Mouse (Mus musculus): ENCODE measurements at regions not wholly inside any gene's neighbourhood (a gene's known extent, or its start where the extent isn't known, plus 50 kb on each side); places are given as distances from the start of the nearest gene placed in this dataset.

GRCm38 (mm10) chr5:46021398-46022046, 164.1 kb upstream of the Lcorl start:
- no peaks in the 10 kb centered on the region for H3K36me3 ChIP-seq
- WGBS = 57% methylated on average over 2 of the region's 2 CpGs

GRCm38 (mm10) chr5:46020175-46020574, 162.8 kb upstream of the Lcorl start:
- Histone ChIP-seq H3K9me3 (no peaks in the 10 kb centered on the region), H3K36me3 (no peaks in the 10 kb centered on the region), H3K4me2 (no peak overlapping the region), H3K9ac (no peak overlapping the region), H3K4me1 (no peaks in the 10 kb centered on the region), H3K27ac (replicated peaks) (no peak overlapping the region), H3K4me3 (no peak overlapping the region), H3K27me3 (replicated peaks) (no peaks in the 10 kb centered on the region)
- no peak for ATAC-seq (ENCODE audit: extremely low read depth, insufficient number of reproducible peaks, low FRiP score, low TSS enrichment)
- 80% methylated on average over 4 of the region's 4 CpGs for WGBS

More at GRCm38 (mm10) chr5:46021398-46022046, 164.1 kb upstream of the Lcorl start:
- Histone ChIP-seq H3K4me1 (no peaks in the 10 kb centered on the region), H3K9ac (no peak overlapping the region), H3K27ac (replicated peaks) (no peak overlapping the region), H3K9me3 (no peaks in the 10 kb centered on the region), H3K27me3 (replicated peaks) (no peaks in the 10 kb centered on the region), H3K4me3 (no peak overlapping the region), H3K4me2 (no peak overlapping the region)
- ATAC-seq (ENCODE audit: extremely low read depth, insufficient number of reproducible peaks, low FRiP score, low TSS enrichment) = no peak

- no peak for ATAC-seq (ENCODE audit: extremely low read depth, insufficient number of reproducible peaks, low FRiP score, low TSS enrichment)
- no peaks in the 10 kb centered on the region for H3K36me3 ChIP-seq
- H3K4me2 ChIP-seq = no peak overlapping the region
- H3K4me3 ChIP-seq = no peak overlapping the region
- no peak overlapping the region for H3K27ac ChIP-seq (replicated peaks)
- H3K4me1 ChIP-seq = no peaks in the 10 kb centered on the region
- no peaks in the 10 kb centered on the region for H3K9me3 ChIP-seq
- H3K27me3 ChIP-seq (replicated peaks) = no peaks in the 10 kb centered on the region
- no peak overlapping the region for H3K9ac ChIP-seq
- 71% methylated on average over 9 of the region's 9 CpGs for WGBS
Measured at GRCm38 (mm10) chr5:46007446-46007845, 150.0 kb upstream of the Lcorl start.

GRCm38 (mm10) chr5:46006691-46007090, 149.3 kb upstream of the Lcorl start:
- Histone ChIP-seq H3K4me2 (no peak overlapping the region), H3K4me3 (no peak overlapping the region), H3K9me3 (no peaks in the 10 kb centered on the region), H3K4me1 (no peaks in the 10 kb centered on the region), H3K9ac (no peak overlapping the region), H3K36me3 (no peaks in the 10 kb centered on the region), H3K27me3 (replicated peaks) (no peaks in the 10 kb centered on the region), H3K27ac (replicated peaks) (no peak overlapping the region)
- ATAC-seq (ENCODE audit: extremely low read depth, insufficient number of reproducible peaks, low FRiP score, low TSS enrichment) = no peak
- WGBS = 67% methylated on average over 2 of the region's 2 CpGs

DNA sequence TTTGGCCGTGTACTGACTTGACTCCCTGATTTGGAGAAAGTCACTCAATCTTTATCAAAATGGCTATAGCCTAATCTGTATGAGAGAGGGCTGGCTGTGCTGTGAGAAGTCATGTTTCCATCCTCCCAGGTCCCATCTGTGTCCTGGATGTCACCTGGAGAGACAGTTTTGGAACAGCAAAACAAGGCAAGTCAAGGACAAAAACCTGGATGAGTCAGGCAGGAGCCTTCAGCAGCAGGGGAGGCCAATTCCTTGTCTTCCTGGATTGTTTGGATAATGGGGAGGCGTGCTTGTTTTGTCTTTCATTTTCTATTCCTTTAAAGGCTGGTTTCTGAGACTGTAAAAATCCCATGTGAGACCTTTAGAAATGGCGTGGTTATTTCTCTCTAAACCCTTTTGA, 148.8 kb upstream of the Lcorl start:
- Histone ChIP-seq H3K27ac (replicated peaks) (no peak overlapping the region), H3K9me3 (no peaks in the 10 kb centered on the region), H3K4me1 (no peaks in the 10 kb centered on the region), H3K9ac (no peak overlapping the region), H3K27me3 (replicated peaks) (no peaks in the 10 kb centered on the region), H3K4me2 (no peak overlapping the region), H3K36me3 (no peaks in the 10 kb centered on the region), H3K4me3 (no peak overlapping the region)
- WGBS = 74% methylated on average over 3 of the region's 3 CpGs
- no peak for ATAC-seq (ENCODE audit: extremely low read depth, insufficient number of reproducible peaks, low FRiP score, low TSS enrichment)

- Histone ChIP-seq H3K27ac (replicated peaks) (no peak overlapping the region), H3K9ac (no peak overlapping the region), H3K27me3 (replicated peaks) (no peaks in the 10 kb centered on the region), H3K9me3 (no peaks in the 10 kb centered on the region), H3K4me1 (no peaks in the 10 kb centered on the region), H3K4me3 (no peak overlapping the region), H3K36me3 (no peaks in the 10 kb centered on the region), H3K4me2 (no peak overlapping the region)
- ATAC-seq (ENCODE audit: extremely low read depth, insufficient number of reproducible peaks, low FRiP score, low TSS enrichment) = no peak
- WGBS = 72% methylated on average over 1 of the region's 1 CpGs
Measured at GRCm38 (mm10) chr5:46005631-46006030, 148.2 kb upstream of the Lcorl start.

- 74% methylated on average over 5 of the region's 5 CpGs for WGBS
- Histone ChIP-seq H3K4me3 (no peak overlapping the region), H3K9me3 (no peaks in the 10 kb centered on the region), H3K27ac (replicated peaks) (no peak overlapping the region), H3K9ac (no peak overlapping the region), H3K4me1 (no peaks in the 10 kb centered on the region), H3K27me3 (replicated peaks) (no peaks in the 10 kb centered on the region), H3K4me2 (no peak overlapping the region), H3K36me3 (no peaks in the 10 kb centered on the region)
- ATAC-seq (ENCODE audit: extremely low read depth, insufficient number of reproducible peaks, low FRiP score, low TSS enrichment) = no peak
Measured at GRCm38 (mm10) chr5:46002011-46002410, 144.6 kb upstream of the Lcorl start.

DNA sequence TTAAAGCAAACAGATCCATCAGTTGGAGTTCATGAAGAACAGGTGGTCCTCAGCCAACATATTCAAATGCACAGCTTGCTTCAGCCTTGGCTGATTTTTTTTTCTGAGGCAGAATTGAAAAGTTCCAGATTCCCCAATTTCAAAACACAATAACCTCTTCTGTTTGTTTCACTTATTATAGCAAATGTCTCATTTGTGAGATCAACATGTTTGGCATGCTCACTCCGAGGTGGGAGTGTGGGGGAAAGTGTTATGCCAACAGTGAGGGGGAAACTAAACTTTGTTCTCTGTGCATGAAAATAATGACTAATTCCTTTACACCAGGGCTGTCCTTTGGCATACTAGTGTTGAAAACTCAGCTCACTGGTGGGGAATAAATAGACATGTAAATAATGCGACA, 100.4 kb upstream of the Lcorl start:
- WGBS = 63% methylated on average over 2 of the region's 2 CpGs
- H3K4me1 ChIP-seq = 0 out of 2 replicates have a peak, but pooled peaks cover 3% of the 10 kb centered on the region
- H3K27ac ChIP-seq (replicated peaks) = no peak overlapping the region
- H3K4me2 ChIP-seq = no peak overlapping the region
- no peaks in the 10 kb centered on the region for H3K36me3 ChIP-seq
- no peaks in the 10 kb centered on the region for H3K27me3 ChIP-seq (replicated peaks)
- H3K4me3 ChIP-seq = no peak overlapping the region
- H3K9me3 ChIP-seq = no peaks in the 10 kb centered on the region
- ATAC-seq (ENCODE audit: extremely low read depth, insufficient number of reproducible peaks, low FRiP score, low TSS enrichment) = no peak
- no peak overlapping the region for H3K9ac ChIP-seq

DNA sequence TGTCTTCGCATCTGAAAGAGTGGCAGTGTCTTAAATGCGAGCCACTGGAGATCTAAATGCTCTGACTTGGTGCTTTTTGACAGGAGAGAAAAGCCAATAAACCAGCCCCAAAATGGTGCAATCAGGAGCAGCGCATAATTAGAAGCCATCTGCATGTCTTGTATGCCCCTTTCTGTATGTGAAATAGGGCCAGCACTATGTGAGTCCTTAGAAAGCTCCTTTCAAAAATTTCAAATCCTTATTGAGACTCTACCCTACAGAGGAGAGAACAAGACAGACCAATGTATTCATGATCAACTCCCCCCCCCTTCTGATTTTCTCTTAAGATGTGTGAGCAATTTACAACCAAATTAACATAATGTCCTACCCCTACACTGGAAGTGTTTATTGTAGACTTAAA, 86.6 kb upstream of the Lcorl start:
- 84% methylated on average over 3 of the region's 3 CpGs for WGBS
- H3K4me3 ChIP-seq = no peak overlapping the region
- ATAC-seq (ENCODE audit: extremely low read depth, insufficient number of reproducible peaks, low FRiP score, low TSS enrichment) = no peak

GRCm38 (mm10) chr5:45932970-45933369, 75.6 kb upstream of the Lcorl start:
- Histone ChIP-seq H3K36me3 (no peaks in the 10 kb centered on the region), H3K4me2 (no peak overlapping the region), H3K9ac (no peak overlapping the region), H3K4me3 (no peak overlapping the region), H3K27ac (replicated peaks) (no peak overlapping the region), H3K4me1 (no peaks in the 10 kb centered on the region), H3K9me3 (no peaks in the 10 kb centered on the region), H3K27me3 (replicated peaks) (no peaks in the 10 kb centered on the region)
- 79% methylated on average over 4 of the region's 4 CpGs for WGBS
- no peak for ATAC-seq (ENCODE audit: extremely low read depth, insufficient number of reproducible peaks, low FRiP score, low TSS enrichment)

More for the DNA sequence above, 86.6 kb upstream of the Lcorl start:
- no peaks in the 10 kb centered on the region for H3K36me3 ChIP-seq
- H3K9ac ChIP-seq = no peak overlapping the region
- H3K27me3 ChIP-seq (replicated peaks) = no peaks in the 10 kb centered on the region
- H3K27ac ChIP-seq (replicated peaks) = no peak overlapping the region
- H3K9me3 ChIP-seq = no peaks in the 10 kb centered on the region
- no peak overlapping the region for H3K4me2 ChIP-seq
- H3K4me1 ChIP-seq = no peaks in the 10 kb centered on the region

DNA sequence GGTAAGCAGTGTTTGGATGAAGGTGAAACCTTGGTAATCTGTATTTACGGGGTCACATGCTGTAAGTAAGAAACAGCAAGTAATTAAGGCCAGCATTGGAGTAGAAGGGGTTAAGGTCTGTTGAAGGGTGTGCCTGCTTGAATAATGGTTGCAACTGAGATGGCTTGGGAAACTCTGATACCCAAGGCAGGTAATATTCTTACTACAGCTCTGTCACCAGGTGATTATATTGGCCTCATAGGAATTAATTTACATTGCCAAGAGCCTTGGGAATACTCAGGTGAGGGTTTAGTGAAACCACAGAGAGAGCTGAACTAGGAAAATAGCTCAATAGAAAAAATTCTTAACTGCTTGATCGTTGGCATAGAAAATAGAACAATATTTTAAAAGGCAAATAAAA, 73.8 kb upstream of the Lcorl start:
- no peaks in the 10 kb centered on the region for H3K36me3 ChIP-seq
- no peaks in the 10 kb centered on the region for H3K9me3 ChIP-seq
- no peak overlapping the region for H3K9ac ChIP-seq
- no peak for ATAC-seq (ENCODE audit: extremely low read depth, insufficient number of reproducible peaks, low FRiP score, low TSS enrichment)
- WGBS = 67% methylated on average over 2 of the region's 2 CpGs
- H3K27me3 ChIP-seq (replicated peaks) = no peaks in the 10 kb centered on the region
- H3K4me2 ChIP-seq = no peak overlapping the region
- H3K4me1 ChIP-seq = peaks cover under 1% of the 10 kb centered on the region; the same call in 1 of the 2 replicates
- no peak overlapping the region for H3K27ac ChIP-seq (replicated peaks)
- H3K4me3 ChIP-seq = no peak overlapping the region

- H3K4me2 ChIP-seq = peak overlapping the region; percentile 35
- WGBS = 46% methylated on average over 9 of the region's 9 CpGs
- peaks cover 5% of the 10 kb centered on the region; the same call in 1 of the 2 replicates for H3K4me1 ChIP-seq
- H3K9ac ChIP-seq = no peak overlapping the region
- H3K4me3 ChIP-seq = no peak overlapping the region
- no peaks in the 10 kb centered on the region for H3K27me3 ChIP-seq (replicated peaks)
- no peaks in the 10 kb centered on the region for H3K9me3 ChIP-seq
- H3K36me3 ChIP-seq = no peaks in the 10 kb centered on the region
- no peak for ATAC-seq (ENCODE audit: extremely low read depth, insufficient number of reproducible peaks, low FRiP score, low TSS enrichment)
- H3K27ac ChIP-seq (replicated peaks) = no peak overlapping the region
Measured at GRCm38 (mm10) chr5:45925879-45926410, 68.5 kb upstream of the Lcorl start.

Data from heart, embryonic 13.5 days (tissue).